Mouse (Mus musculus): ENCODE data around the gene Gm10645. TPM values are rescaled to one million over a fixed set of nuclear protein-coding genes. Genes with fewer than 3 reads are reported as not detected.

The Gm10645 gene
- not detected for polyA plus RNA-seq (2014; fragmentation: Illumina TruSeq; extraction: RNeasy Lipid Tissue Mini Kit (QIAGEN cat#74804); ENCODE audit: low read depth, low replicate concordance)

GRCm38 (mm10) chr8:83165931-83166867 lies at the start of gene Gm10645:
Gene Gm10645, minus strand, starts transcription at chr8:83166170.

DNA sequence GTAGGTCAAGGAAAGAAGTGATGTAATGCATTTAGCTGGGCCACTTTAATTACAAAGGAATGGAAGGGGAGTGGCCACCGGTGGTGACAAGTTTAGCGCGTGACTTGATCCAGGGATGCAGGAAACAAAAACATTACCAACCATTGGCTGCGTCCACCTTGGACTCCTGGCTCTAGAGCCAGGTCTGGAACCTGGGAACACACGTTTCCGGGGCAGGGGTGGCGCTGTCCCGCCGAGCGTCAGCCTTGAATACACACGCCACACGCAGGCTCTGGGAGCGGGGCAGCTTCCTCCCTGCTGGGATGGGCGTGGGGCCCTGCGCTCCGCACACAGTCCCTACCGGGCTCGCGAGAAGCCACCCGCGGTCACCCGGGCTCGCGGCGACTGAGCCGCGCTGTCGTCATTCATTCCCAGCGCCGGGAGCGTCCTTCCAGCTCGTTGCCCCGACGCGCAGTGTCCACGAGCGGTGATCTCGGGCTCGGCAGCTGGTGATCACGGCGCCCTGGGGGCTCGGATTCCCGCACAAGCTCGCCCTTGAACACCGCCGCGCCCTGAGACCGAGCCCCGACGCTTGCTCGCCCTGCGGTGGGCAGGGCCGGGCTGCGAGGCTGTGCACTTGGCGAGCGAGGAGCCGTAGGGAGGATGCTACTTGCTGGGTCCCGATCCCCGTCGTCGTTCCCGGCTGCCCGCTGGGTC lies 587 bp downstream of the Gm10645 start, which contains the start of gene Tbc1d9:
TSS of gene Tbc1d9 (plus strand) at position 118 of the 696 bp plus-strand sequence.

Other genes starting within 250 kb of the Gm10645 start
- 0.48 TPM for gene Tbc1d9, start 818 bp downstream of the Gm10645 start, polyA plus RNA-seq (2014; fragmentation: Illumina TruSeq; extraction: RNeasy Lipid Tissue Mini Kit (QIAGEN cat#74804); ENCODE audit: low read depth, low replicate concordance)
- gene Ucp1, start 124.2 kb upstream of the Gm10645 start, polyA plus RNA-seq (2014; fragmentation: Illumina TruSeq; extraction: RNeasy Lipid Tissue Mini Kit (QIAGEN cat#74804); ENCODE audit: low read depth, low replicate concordance): not detected
- gene Elmod2, start 166.3 kb upstream of the Gm10645 start, polyA plus RNA-seq (2014; fragmentation: Illumina TruSeq; extraction: RNeasy Lipid Tissue Mini Kit (QIAGEN cat#74804); ENCODE audit: low read depth, low replicate concordance): 24.2 TPM
- gene Mgat4d, start 182.3 kb upstream of the Gm10645 start, polyA plus RNA-seq (2014; fragmentation: Illumina TruSeq; extraction: RNeasy Lipid Tissue Mini Kit (QIAGEN cat#74804); ENCODE audit: low read depth, low replicate concordance): not detected
- gene Clgn, start 223.7 kb upstream of the Gm10645 start, polyA plus RNA-seq (2014; fragmentation: Illumina TruSeq; extraction: RNeasy Lipid Tissue Mini Kit (QIAGEN cat#74804); ENCODE audit: low read depth, low replicate concordance): 0.26 TPM